Mouse (Mus musculus) heart, adult 9 months (tissue): ENCODE data around the gene Sec14l1.

Experiments
- DNase-seq, 2 experiments: peaks; one replicate each; pipeline ENCODE4 v3.0.0; 2022; ENCODE audit warnings: low spot score in 2 of 2

The Sec14l1 gene

GRCm38 (mm10) chr11:117182808-117183207 is 67.8 kb downstream of the Sec14l1 start:
- DNase-seq = no peak

GRCm38 (mm10) chr11:117183299-117183698 is 68.3 kb downstream of the Sec14l1 start:
- DNase-seq = no peak

- no peak for DNase-seq
Measured at GRCm38 (mm10) chr11:117183841-117184240, 68.9 kb downstream of the Sec14l1 start.

GRCm38 (mm10) chr11:117185076-117185933 is 70.3 kb downstream of the Sec14l1 start:
- DNase-seq = no peak

- no peak for DNase-seq
Measured at GRCm38 (mm10) chr11:117191524-117191923, 76.6 kb downstream of the Sec14l1 start.

- DNase-seq = no peak
Measured at GRCm38 (mm10) chr11:117194475-117194937, 79.5 kb downstream of the Sec14l1 start.

- DNase-seq = no peak
Measured at GRCm38 (mm10) chr11:117195616-117196015, 80.6 kb downstream of the Sec14l1 start.

- DNase-seq = no peak
Measured at GRCm38 (mm10) chr11:117196681-117197080, 81.7 kb downstream of the Sec14l1 start.

- DNase-seq = no peak
Measured at GRCm38 (mm10) chr11:117198122-117198521, 83.2 kb downstream of the Sec14l1 start.

GRCm38 (mm10) chr11:117199282-117200175 is 84.6 kb downstream of the Sec14l1 start, which contains the start of gene Sept9:
TSS of gene Sept9 (plus strand) at chr11:117199661.
- DNase-seq = no peak

- no peak for DNase-seq
Measured at GRCm38 (mm10) chr11:117201846-117202245, 86.9 kb downstream of the Sec14l1 start.

- no peak for DNase-seq
Measured at GRCm38 (mm10) chr11:117204606-117205005, 89.6 kb downstream of the Sec14l1 start.

GRCm38 (mm10) chr11:117205042-117205441 is 90.1 kb downstream of the Sec14l1 start:
- no peak for DNase-seq

GRCm38 (mm10) chr11:117205447-117205846 is 90.5 kb downstream of the Sec14l1 start:
- no peak for DNase-seq

- no peak for DNase-seq
Measured at GRCm38 (mm10) chr11:117207436-117207835, 92.5 kb downstream of the Sec14l1 start.

- DNase-seq = no peak
Measured at GRCm38 (mm10) chr11:117208151-117208673, 93.2 kb downstream of the Sec14l1 start.
